14 mouse cellular contexts compared by ENCODE assay signal in the genomic region with DNA sequence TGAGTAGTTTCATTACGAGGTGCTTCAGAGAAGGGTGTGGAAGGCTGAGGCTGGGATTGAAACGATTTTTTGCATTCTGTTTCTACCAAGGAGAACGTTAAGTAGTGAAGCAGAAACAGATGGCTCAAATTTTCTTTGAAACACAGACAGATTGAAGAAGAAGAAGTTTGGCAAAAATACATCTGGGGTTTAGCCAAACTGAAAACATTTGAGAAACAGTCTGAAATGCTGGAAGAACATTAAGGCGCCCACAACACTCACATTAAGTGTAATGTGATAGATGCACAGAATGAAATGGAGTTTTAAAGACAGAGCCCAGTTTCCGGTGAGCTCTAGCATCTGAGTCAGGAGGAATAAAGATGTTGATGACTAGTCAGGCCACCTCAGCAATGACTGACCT.
A peak's percentile ranks its signal among the peaks of the same experiment; 100 is the strongest.
DNase-seq lines count a peak whose midpoint lies in the region; ATAC-seq and TF ChIP-seq lines count a peak whose summit lies in the region.
"Had no signal": no experiment of that assay in that cellular context is flagged by ENCODE, and none has a peak within 500 bp of the region (broad histone marks: within the 10 kb centered on the region; RNA-seq: fewer than 3 reads in every experiment).

No protein-coding gene starts in this region.

- no peak overlapping the region for H3K9ac ChIP-seq in midbrain, postnatal 0 days (replicated peaks; ENCODE audit: low read length, poor library complexity, severe bottlenecking)
- H3K9ac ChIP-seq: heart, embryonic 13.5 days; limb, embryonic 13.5 days; neural tube, embryonic 13.5 days had no signal

- no peaks in the 10 kb centered on the region for H3K36me3 ChIP-seq in midbrain, postnatal 0 days (ENCODE audit: insufficient read depth, low read length)
- H3K36me3 ChIP-seq: heart, embryonic 13.5 days; limb, embryonic 13.5 days; neural tube, embryonic 13.5 days had no signal

- no peak overlapping the region for H3K27ac ChIP-seq in midbrain, postnatal 0 days (ENCODE audit: low read depth, low read length)
- H3K27ac ChIP-seq: heart, embryonic 13.5 days; limb, embryonic 13.5 days; neural tube, embryonic 13.5 days had no signal

- H3K4me1 ChIP-seq in midbrain, postnatal 0 days (ENCODE audit: insufficient read depth, low read length): no peaks in the 10 kb centered on the region
- H3K4me1 ChIP-seq: heart, embryonic 13.5 days; limb, embryonic 13.5 days; neural tube, embryonic 13.5 days had no signal

- H3K9me3 ChIP-seq in midbrain, postnatal 0 days (ENCODE audit: low read length): no peaks in the 10 kb centered on the region
- H3K9me3 ChIP-seq: heart, embryonic 13.5 days; limb, embryonic 13.5 days; neural tube, embryonic 13.5 days had no signal

- ATAC-seq in midbrain, postnatal 0 days (ENCODE audit: low FRiP score): no peak
- ATAC-seq: midbrain, embryonic 16.5 days had no signal

- no peak overlapping the region for H3K4me2 ChIP-seq in midbrain, postnatal 0 days (ENCODE audit: low read depth, low read length, poor library complexity, severe bottlenecking)
- H3K4me2 ChIP-seq: heart, embryonic 13.5 days; limb, embryonic 13.5 days; neural tube, embryonic 13.5 days had no signal

- peak; percentile 22 for DNase-seq in layer of hippocampus, adult 11-12 months (ENCODE audit: low spot score)
- DNase-seq in layer of hippocampus, postnatal 10 days (ENCODE audit: low spot score in 2 of 2): no peak
- peak; percentile 82 for DNase-seq in NIH3T3 (ENCODE audit: low read depth)
- peak; percentile 74 for DNase-seq in brain, embryonic 14.5 days (ENCODE audit: low read depth)
- DNase-seq in layer of hippocampus, adult 9-11 months: peak; percentile 45
- no peak for DNase-seq in kidney, adult 11 months
- DNase-seq in liver: no peak
- DNase-seq in midbrain, postnatal 0 days (ENCODE audit: low spot score): no peak
- DNase-seq: cerebellum, adult 11-12 months; kidney, postnatal 14 days had no signal

- WGBS in midbrain, postnatal 0 days: 84% methylated on average over 5 of the region's 5 CpGs

- H3K27me3 ChIP-seq in midbrain, postnatal 0 days (ENCODE audit: insufficient read depth, low read length): no peaks in the 10 kb centered on the region
- H3K27me3 ChIP-seq: heart, embryonic 13.5 days; limb, embryonic 13.5 days; neural tube, embryonic 13.5 days had no signal

- TF ChIP-seq POLR2A in brain, embryonic 14.5 days (IDR thresholded peaks at IDR 0.05; ENCODE audit: borderline replicate concordance, extremely low read depth, insufficient read depth, insufficient read length, poor library complexity, severe bottlenecking): no peak

- TF ChIP-seq CTCF in brain, embryonic 14.5 days (IDR thresholded peaks at IDR 0.05; ENCODE audit: borderline replicate concordance, extremely low read depth, insufficient read depth, insufficient read length): no peak
- TF ChIP-seq CTCF in midbrain, postnatal 0 days (IDR thresholded peaks at IDR 0.05): no peak

- no peak overlapping the region for H3K4me3 ChIP-seq in midbrain, postnatal 0 days (ENCODE audit: low read depth, low read length)
- H3K4me3 ChIP-seq: heart, embryonic 13.5 days; limb, embryonic 13.5 days; neural tube, embryonic 13.5 days had no signal

Comparison
In these comparisons a context has a peak if more than half of its experiments do, and no peak if none do; other contexts are left out.
1. DNase-seq: peak in layer of hippocampus, adult 11-12 months (single experiment), NIH3T3 (single experiment), brain, embryonic 14.5 days (single experiment) and layer of hippocampus, adult 9-11 months (single experiment); none in layer of hippocampus, postnatal 10 days (0 of 2), kidney, adult 11 months (single experiment), liver (single experiment) and midbrain, postnatal 0 days (single experiment).